Mouse (Mus musculus) embryonic facial prominence, embryonic 14.5 days (tissue): Measurements from ENCODE around the gene Gnat2. TPM values are rescaled to one million over a fixed set of nuclear protein-coding genes. Genes with fewer than 3 reads are reported as not detected.

ENCODE experiments used
- ATAC-seq: fragments of 200-750 bp; cut with Nextera tagmentation; 2 replicates; pipeline ENCODE4 v1.8.0; 2017; ENCODE audit warnings: low read depth, moderate number of reproducible peaks, moderate TSS enrichment
- DNase-seq: peaks from one replicate; pipeline ENCODE4 v3.0.0-alpha.2; 2015; ENCODE audit warnings: low spot score
- H3K27ac ChIP-seq: fragments of 300-500 bp; sonication (generic); replicated peaks from 2 replicates; pipeline ENCODE4 v1.5.1; 2014; ENCODE audit warnings: low read depth, mild to moderate bottlenecking, low read length, moderate library complexity
- H3K27me3 ChIP-seq: fragments of 300-500 bp; sonication (generic); replicated peaks from 2 replicates; pipeline ENCODE4 v1.6.1; 2014; ENCODE audit warnings: low read length; ENCODE audit not compliant: control insufficient read depth, insufficient read depth
- H3K36me3 ChIP-seq: fragments of 300-500 bp; sonication (generic); 2 replicates; pipeline ENCODE4 v1.6.1; 2014; ENCODE audit warnings: low read length, mixed read lengths; ENCODE audit not compliant: control insufficient read depth, insufficient read depth
- H3K4me1 ChIP-seq: fragments of 300-500 bp; sonication (generic); 2 replicates; pipeline ENCODE4 v1.6.1; 2014; ENCODE audit warnings: antibody characterized with exemption, low read length; ENCODE audit not compliant: control insufficient read depth, insufficient read depth
- H3K4me2 ChIP-seq: fragments of 300-500 bp; sonication (generic); 2 replicates; pipeline ENCODE4 v1.6.1; 2014; ENCODE audit warnings: low read depth, mild to moderate bottlenecking, low read length, moderate library complexity, mixed read lengths
- H3K4me3 ChIP-seq: fragments of 300-500 bp; sonication (generic); 2 replicates; pipeline ENCODE4 v1.5.1; 2014; ENCODE audit warnings: low read depth, mild to moderate bottlenecking, low read length
- H3K9ac ChIP-seq: fragments of 300-500 bp; sonication (generic); 2 replicates; pipeline ENCODE4 v1.6.1; 2014; ENCODE audit warnings: low read depth, mild to moderate bottlenecking, low read length, moderate library complexity, mixed read lengths
- H3K9me3 ChIP-seq: fragments of 300-500 bp; sonication (generic); 2 replicates; pipeline ENCODE4 v1.6.1; 2016; ENCODE audit warnings: low read length; ENCODE audit not compliant: control insufficient read depth
- WGBS: fragments of 180-500 bp; shearing (Covaris S2); extraction: QIAGEN DNeasy Blood & Tissue Kit; methylation state at CpG from one replicate; pipeline ENCODE4 v1.1.7; 2014; 5-methylcytosine and 5-hydroxymethylcytosine counted together
- polyA plus RNA-seq: library from polyadenylated mRNA; unstranded; fragments of >200 nt; fragmentation: Nextera tagmentation; extraction: Ambion mirVana; gene quantifications from 2 replicates; pipeline ENCODE4 v1.2.1, GENCODE M21; 2014

Gnat2 gene
- polyA plus RNA-seq, 1 experiment from 2014 or later = 0.53 TPM

DNA sequence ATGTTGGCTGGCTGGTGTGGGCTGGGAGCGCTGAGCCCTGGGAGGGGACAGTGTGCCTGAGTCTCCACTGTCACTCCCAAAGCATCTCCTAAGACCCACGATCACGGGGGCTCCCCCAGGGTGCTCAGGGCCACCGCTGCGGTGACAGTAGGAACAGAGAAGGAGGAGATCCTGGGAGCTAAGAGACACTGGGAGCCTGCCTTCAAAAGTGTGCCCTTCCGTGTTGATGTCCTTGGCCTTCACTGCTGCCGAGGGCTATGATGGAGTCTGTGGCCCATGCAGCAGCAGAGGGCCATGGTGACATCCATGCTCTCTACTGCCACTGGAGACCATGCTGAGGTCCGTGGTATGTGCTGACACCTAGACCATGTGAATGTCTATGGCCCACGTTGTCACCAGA is 27.0 kb upstream of the Gnat2 start:
- no peak overlapping the region for H3K4me3 ChIP-seq
- H3K4me2 ChIP-seq = no peak overlapping the region
- H3K36me3 ChIP-seq = no peaks in the 10 kb centered on the region
- DNase-seq = no peak
- no peak overlapping the region for H3K27ac ChIP-seq
- no peak overlapping the region for H3K9ac ChIP-seq
- no peak for ATAC-seq
- no peaks in the 10 kb centered on the region for H3K4me1 ChIP-seq
- H3K27me3 ChIP-seq = no peaks in the 10 kb centered on the region
- H3K9me3 ChIP-seq = no peaks in the 10 kb centered on the region
- 66% methylated on average over 9 of the region's 9 CpGs for WGBS

DNA sequence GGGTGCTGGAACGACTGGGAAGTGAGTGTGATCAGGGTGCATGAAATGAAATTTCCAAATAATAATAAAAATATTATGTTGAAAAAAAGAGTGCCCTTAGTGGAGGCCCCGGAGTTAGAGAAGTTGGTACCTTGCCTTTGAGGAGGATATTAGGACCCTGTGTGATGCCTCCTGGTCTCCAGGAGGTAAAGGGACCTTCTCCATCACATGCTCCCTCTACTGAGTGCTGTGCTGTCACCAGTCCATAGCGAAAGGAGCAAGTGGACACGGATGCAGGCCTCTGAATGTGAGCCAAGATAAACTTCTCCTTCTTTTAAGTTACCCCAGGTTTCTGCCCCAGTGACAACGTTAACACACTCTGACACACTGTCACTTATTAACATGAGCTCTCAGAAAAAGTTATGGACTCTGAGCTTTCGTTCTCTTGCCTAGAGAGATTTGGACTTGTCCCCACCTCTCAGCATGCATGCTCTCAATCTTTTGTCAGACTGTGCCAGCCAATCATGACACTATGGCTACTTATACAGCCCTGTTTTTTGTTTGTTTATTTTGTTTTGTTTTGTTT is 25.1 kb upstream of the Gnat2 start:
- Histone ChIP-seq H3K27ac (no peak overlapping the region), H3K4me2 (no peak overlapping the region), H3K4me3 (no peak overlapping the region), H3K4me1 (no peaks in the 10 kb centered on the region), H3K9me3 (no peaks in the 10 kb centered on the region), H3K27me3 (no peaks in the 10 kb centered on the region), H3K36me3 (peaks cover 7% of the 10 kb centered on the region), H3K9ac (no peak overlapping the region)
- WGBS = 74% methylated on average over 6 of the region's 6 CpGs
- no peak for ATAC-seq
- DNase-seq = no peak

DNA sequence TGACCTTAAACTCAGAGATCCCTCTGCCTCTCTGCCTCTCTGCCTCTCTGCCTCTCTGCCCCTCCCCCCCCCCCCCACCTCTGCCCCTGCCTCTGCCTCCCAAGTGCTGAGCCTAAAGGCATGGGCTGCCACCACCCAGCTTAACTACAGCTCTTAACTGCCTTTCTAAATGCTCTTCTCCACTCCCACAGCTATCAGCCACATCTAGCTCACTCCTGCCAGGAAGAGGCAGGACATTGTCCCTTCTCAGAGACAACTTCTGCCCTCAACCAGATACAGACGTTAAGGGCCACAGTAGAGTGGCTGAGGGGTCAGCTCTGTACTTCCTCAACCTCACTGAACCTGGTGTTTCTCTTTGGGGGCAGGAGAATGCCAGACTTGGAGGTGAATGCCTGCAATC is 23.8 kb upstream of the Gnat2 start:
- Histone ChIP-seq H3K9ac (no peak overlapping the region), H3K4me1 (no peaks in the 10 kb centered on the region), H3K4me2 (no peak overlapping the region), H3K27me3 (no peaks in the 10 kb centered on the region), H3K9me3 (no peaks in the 10 kb centered on the region), H3K4me3 (no peak overlapping the region), H3K36me3 (peaks cover 17% of the 10 kb centered on the region), H3K27ac (no peak overlapping the region)
- DNase-seq (no peak), ATAC-seq (no peak)
- WGBS = 7% methylated on average over 1 of the region's 1 CpGs

DNA sequence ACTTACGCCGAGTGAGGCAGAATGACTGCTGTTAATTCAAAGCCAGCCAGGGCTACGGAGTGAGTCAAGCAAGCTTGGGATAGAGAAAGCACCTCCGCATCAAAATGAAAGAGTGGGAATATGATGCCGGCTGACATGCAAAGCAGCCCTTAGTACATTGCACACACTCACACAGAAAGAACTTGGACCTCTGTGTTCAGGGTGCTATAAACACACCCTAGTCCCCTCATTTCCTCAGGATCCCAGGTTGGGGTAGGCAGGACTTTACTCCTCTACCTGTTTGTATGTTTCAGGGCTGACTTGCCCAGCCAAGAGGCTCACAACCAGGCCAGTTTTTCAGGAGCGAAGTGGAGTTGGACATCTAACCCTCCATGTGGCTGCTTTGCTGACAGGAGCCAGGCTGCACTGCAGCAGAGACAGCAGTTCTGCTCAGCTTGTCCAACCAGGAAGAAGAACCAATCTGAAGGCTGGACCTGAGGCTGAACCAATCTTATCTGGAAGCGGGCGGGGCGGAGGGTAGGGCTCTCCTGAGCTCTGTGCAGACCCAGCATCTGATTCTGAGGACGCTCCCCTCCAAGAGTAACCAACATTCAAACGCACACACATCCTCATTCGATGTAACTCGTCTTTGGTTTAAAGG is 23.2 kb upstream of the Gnat2 start:
- 0 out of 2 replicates have a peak, but pooled peaks have one; percentile 34 for ATAC-seq
- WGBS = 59% methylated on average over 13 of the region's 13 CpGs

DNA sequence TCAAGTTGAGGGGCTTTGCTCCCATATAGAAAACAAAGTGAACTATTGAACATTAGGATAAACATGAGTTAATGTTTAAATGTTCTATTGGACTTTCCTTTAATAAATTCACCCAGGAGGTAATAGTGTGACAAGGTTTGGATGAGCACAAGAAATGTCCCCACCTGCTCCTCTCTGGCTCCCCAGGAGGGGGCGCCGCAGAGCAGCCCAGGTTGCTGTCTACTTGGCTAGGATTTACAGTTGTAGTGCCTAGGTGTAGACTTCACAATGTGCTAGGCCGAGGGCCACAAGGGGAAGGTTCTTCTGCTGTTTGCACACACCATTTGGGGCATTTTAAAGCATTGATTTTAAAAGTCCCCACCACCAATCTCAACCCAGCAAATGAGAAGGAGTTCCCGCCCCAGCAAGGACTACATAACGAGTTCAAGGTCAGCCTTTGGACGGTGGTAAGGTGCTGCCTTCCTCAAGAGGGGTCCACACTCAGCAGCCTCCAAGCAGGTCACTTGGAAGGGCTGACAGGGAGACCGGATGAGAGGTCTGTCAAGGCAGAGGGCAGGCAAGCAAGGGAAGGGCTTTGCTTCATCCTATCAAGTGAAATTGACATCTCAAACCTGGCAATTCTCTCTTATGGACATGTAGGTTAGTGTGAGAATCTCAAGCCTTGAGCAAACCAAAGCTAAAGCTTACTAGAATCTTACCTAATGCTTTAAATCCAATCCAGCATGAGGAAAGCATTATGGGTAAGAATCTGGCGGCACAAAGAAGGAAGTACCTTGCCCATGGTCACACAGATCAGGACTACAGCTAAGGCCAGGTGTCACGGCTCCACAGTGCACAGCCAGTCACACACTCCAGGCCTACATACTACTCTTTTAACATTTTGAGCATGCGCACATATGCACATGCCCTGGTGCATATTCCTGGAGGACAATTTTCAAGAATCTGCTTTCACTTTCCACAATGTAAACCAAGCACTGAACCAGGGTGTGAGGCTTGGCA is 22.0 kb upstream of the Gnat2 start:
- no peaks in the 10 kb centered on the region for H3K27me3 ChIP-seq
- no peak overlapping the region for H3K4me3 ChIP-seq
- WGBS = 64% methylated on average over 10 of the region's 10 CpGs
- H3K27ac ChIP-seq = no peak overlapping the region
- H3K9ac ChIP-seq = no peak overlapping the region
- ATAC-seq (no peak), DNase-seq (no peak)
- H3K4me1 ChIP-seq = no peaks in the 10 kb centered on the region
- no peak overlapping the region for H3K4me2 ChIP-seq
- peaks cover 34% of the 10 kb centered on the region for H3K36me3 ChIP-seq
- H3K9me3 ChIP-seq = no peaks in the 10 kb centered on the region

More for the DNA sequence above, 23.2 kb upstream of the Gnat2 start:
- no peak for DNase-seq
- H3K4me3 ChIP-seq = no peak overlapping the region
- no peaks in the 10 kb centered on the region for H3K27me3 ChIP-seq
- H3K27ac ChIP-seq = no peak overlapping the region
- no peaks in the 10 kb centered on the region for H3K4me1 ChIP-seq
- H3K9ac ChIP-seq = no peak overlapping the region
- H3K4me2 ChIP-seq = no peak overlapping the region
- no peaks in the 10 kb centered on the region for H3K9me3 ChIP-seq
- peaks cover 22% of the 10 kb centered on the region for H3K36me3 ChIP-seq

DNA sequence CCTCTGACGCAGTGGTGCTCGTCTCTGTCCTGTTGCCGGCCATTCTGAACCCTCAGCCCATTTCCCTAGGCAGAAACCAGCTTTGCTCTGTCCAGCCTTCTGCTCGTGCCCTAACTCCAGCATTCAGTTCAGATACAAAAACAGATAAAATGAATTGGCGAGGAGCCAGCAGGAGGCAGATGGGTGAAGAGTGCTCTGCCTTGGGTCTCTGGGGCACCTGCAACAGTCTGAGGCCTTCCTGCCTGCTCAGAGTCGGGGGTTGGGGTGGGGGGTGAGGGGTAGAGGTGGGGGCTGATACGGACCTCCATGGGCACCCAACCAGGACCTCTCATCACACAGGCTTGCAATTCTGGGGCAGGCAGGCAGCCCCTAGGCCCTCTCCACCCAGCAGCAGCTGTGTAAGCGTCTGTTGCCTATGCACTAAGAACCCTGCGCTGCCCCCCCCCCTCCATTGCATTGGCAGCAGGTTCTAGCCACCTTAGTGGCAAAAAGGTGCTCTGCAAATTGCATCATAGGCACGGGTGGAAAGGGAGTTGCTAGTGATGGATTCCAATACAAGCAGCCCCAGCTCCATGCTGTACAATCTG is 19.5 kb upstream of the Gnat2 start:
- Histone ChIP-seq H3K9me3 (no peaks in the 10 kb centered on the region), H3K9ac (no peak overlapping the region), H3K4me3 (no peak overlapping the region), H3K4me2 (no peak overlapping the region), H3K4me1 (no peaks in the 10 kb centered on the region), H3K27me3 (no peaks in the 10 kb centered on the region), H3K36me3 (peaks cover 59% of the 10 kb centered on the region), H3K27ac (no peak overlapping the region)
- DNase-seq (no peak), ATAC-seq (no peak)
- 73% methylated on average over 9 of the region's 10 CpGs for WGBS

DNA sequence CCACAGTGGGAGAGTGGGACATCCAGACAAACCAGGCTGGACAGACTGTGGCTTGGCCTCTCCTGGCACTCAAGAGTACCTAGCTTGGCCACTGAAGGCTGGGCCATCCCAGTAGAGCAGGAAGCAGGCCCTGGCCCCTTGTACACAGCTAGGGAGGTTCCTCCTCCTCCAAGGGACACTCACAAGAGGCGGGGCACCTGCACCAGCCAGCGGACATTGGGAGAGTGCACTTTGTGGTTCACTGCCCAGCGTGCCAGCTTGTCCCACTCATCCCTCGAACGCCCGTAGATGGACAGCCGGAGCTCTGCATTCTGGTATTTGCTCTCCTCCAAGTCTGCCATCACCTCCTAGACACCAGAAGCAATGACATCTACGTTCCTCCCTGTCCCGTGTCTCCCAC is 15.8 kb upstream of the Gnat2 start:
- DNase-seq (no peak), ATAC-seq (no peak)
- Histone ChIP-seq H3K36me3 (peaks cover 77% of the 10 kb centered on the region), H3K9ac (no peak overlapping the region), H3K4me3 (no peak overlapping the region), H3K27ac (no peak overlapping the region), H3K4me1 (peaks cover 4% of the 10 kb centered on the region; the same call in 1 of the 2 replicates), H3K4me2 (no peak overlapping the region), H3K27me3 (no peaks in the 10 kb centered on the region), H3K9me3 (no peaks in the 10 kb centered on the region)
- 90% methylated on average over 2 of the region's 9 CpGs for WGBS

DNA sequence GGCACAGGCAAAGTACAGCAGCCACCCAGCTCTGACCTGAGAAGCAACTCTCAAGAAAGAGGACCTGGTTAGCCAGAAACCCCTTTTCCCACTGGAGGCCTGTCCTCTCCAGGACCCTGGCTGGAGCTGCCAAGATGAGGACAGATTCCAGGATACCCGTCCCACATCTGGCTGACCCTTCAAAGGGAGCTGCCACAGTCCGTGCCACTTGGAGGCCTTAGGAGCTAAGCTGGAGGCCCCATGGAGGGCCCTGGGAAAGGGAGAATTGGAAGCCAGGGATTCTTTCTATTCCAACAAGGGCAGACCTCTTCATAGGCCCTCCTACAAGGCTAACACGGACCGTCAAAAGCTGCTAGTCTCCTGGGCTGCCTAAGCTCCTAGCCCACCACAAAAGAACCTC is 10.9 kb upstream of the Gnat2 start:
- ATAC-seq (no peak), DNase-seq (no peak)
- Histone ChIP-seq H3K4me2 (peak overlapping the region; percentile 10; the same call in 1 of the 2 replicates), H3K27me3 (no peaks in the 10 kb centered on the region), H3K9ac (0 out of 2 replicates have a peak overlapping the region, but pooled peaks have one; percentile 25), H3K9me3 (no peaks in the 10 kb centered on the region), H3K27ac (0 out of 2 replicates have a peak overlapping the region, but pooled peaks have one; percentile 6), H3K36me3 (peaks cover 34% of the 10 kb centered on the region), H3K4me1 (peaks cover 25% of the 10 kb centered on the region), H3K4me3 (no peak overlapping the region)
- WGBS = 64% methylated on average over 2 of the region's 4 CpGs
